Mouse (Mus musculus) neutrophil, adult 83 days (primary cell): ENCODE data around the gene Pde4dip. TPM values are rescaled to one million over a fixed set of nuclear protein-coding genes. Genes with fewer than 3 reads are reported as not detected.

Experiments
- total RNA-seq, 2 experiments: library from RNA; stranded (reverse); gene quantifications; one replicate each; pipeline ENCODE4 v1.2.4; 2023

Gene Pde4dip
- total RNA-seq = 1 to 10 TPM; 6.7 to 6.9 TPM

GRCm38 (mm10) chr3:97888168-97888901 lies at the start of gene Pde4dip:
TSS of gene Pde4dip (minus strand) at chr3:97888707.

DNA sequence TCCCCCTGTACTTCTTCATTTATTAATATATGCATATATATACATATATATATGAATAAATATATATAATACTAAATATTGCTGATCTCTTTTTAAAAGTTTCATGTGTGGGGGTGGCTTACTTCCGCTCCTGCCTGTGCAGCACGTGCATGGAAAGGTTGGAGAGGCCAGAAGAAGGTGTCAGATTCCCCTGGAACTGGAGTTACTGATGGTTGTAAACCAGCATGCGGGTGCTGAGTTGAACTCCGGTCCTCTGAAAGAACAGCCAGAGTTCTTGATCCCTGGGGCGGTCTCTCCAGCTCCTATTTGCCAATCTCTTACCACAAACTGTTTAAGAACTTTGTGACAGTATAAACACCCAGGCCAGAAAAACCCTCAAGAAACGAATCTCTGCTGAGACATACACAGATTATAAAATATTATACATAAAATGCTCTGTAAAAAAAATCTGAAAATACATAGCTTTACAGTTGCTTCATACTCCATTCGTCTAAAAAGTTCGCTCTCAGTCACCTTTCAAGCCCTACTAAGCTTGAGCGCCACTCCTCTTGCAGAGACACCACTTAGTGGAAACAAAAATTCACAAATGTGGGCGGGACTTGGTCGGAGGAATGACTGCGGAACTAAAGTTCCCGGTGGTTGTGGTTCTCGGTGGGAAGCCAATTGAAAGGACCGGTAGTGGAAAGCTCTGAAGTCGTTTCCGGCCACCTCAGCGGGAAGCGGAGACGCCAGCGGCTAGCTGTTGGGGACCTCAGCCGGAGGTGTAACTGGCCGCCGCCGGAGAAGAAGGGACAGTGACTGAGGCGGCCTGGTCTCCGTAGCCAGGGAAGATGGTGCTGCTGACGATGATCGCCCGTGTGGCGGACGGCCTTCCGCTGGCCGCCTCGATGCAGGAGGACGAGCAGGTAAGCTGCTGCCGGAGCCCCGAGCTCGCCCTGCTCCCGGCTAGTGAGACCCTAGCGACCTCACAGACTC lies 12.3 kb upstream of the Pde4dip start, which contains the start of gene Sec22b:
Sec22b (plus strand) TSS at position 675 of the 975 bp plus-strand sequence.

DNA sequence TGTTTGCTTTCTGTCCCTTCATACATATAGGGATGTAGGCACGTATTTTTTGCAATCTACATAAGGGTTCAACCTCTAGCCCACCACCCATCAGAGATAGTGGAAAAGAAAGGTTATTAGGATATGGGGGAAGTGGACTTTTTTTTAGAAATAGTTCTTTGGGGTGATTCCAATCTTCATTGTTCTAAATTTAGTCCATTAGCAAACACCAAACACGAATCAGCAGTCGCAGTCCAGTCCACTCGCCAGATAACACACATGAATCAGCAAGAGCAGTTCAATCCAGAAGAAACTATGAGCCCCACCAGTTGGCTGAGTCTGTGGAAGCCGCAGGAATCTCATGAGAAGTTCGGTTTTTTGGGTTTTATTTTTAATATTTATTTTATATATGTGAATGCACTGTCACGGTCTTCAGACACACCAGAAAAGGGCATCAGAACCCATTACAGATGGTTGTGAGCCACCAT lies 213.8 kb downstream of the Pde4dip start, which contains the start of gene Gm17651:
Gm17651 (minus strand) TSS at position 51 of the 467 bp plus-strand sequence.

GRCm38 (mm10) chr3:97657655-97658411 lies 230.7 kb downstream of the Pde4dip start, which contains the start of gene Prkab2:
TSS of gene Prkab2 (plus strand) at chr3:97658193.

Other genes with a start within 250 kb of the Pde4dip start
- gene Prkab2, start 230.5 kb downstream of the Pde4dip start, total RNA-seq = 10 to 100 TPM in 1 of 2 experiments, 1 to 10 TPM in 1; 9.1 to 10.2 TPM
- not detected for gene Gm17651, start 214.0 kb downstream of the Pde4dip start, total RNA-seq
- gene Sec22b, start 12.5 kb upstream of the Pde4dip start, total RNA-seq = 10 to 100 TPM; 50.7 to 54.3 TPM
- 100 to 1,000 TPM; 233 to 282 TPM for gene Notch2, start 124.8 kb upstream of the Pde4dip start, total RNA-seq